Mouse (Mus musculus) gastrocnemius, postnatal 4 days (tissue): ENCODE measurements around the gene Aox2. TPM values are rescaled to one million over a fixed set of nuclear protein-coding genes. Genes with fewer than 3 reads are reported as not detected.

Experiments used
- DNase-seq, 2 experiments: peaks; one replicate each; pipeline ENCODE4 v3.0.0; 2021 to 2022; ENCODE audit warnings: low spot score in 2 of 2, mixed read lengths in 2 of 2
- total RNA-seq, 2 experiments: library from RNA; stranded (reverse); gene quantifications; 2 replicates each; pipeline ENCODE4 v1.2.3; 2021

The Aox2 gene
- total RNA-seq, 2 experiments from 2014 or later = 0.27 to 0.34 TPM

- no peak for DNase-seq
These were observed 10.0 kb downstream of the Aox2 start for GRCm38 (mm10) chr1:58288091-58288490.

DNA sequence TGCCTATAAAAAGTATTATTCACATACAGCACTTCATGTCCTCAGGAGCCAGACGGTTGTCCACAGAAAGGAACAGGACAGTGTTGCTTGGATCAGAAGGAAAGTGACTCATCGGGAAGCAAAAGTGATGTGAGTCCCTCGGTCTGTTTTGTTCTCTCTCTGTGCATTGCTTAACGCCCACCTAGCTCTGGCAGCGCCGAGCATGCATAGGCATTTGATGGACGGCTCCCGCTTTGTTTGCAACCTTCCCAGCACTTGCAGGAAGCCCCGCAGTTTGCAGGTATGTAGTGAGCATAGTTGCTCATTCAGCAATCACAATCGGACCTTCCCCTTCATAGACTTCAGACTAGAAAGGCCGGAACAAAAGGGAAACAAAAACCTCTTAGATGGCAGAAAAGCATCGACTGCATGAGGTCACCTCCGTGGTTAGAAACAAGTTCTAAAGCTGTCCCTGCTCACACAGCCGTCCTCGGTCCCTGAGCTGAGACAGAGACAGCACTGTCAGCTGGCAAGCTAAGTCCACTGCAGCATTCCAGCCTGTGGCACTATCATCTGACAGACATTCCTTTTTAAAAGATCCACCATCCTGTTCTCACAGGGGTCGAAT, 11.8 kb downstream of the Aox2 start:
- no peak for DNase-seq

- DNase-seq = peak in 1 of 2 experiments; percentile 60
These were observed 13.5 kb downstream of the Aox2 start for GRCm38 (mm10) chr1:58291394-58292300.

DNA sequence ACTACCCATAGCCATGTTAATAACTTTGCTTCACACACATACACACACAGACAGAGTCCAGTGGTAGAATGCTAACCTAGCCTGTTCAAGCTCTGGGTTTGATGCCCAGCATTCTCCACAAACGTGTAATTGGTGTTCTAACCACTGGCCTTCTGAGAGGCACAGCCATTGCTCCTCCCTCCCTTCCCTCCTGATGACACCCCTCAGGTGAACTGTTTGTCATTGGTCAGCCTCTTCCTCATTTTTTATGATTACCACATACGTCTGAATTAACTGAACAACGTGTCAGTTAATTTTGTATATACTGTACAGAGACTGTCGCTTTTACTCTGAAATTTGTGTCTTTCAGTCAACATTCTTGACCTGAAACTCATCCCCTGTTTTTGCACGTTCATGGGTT, 16.6 kb downstream of the Aox2 start:
- DNase-seq = no peak

GRCm38 (mm10) chr1:58296278-58296677, 18.2 kb downstream of the Aox2 start:
- peak; percentile 58 to 76 for DNase-seq

DNA sequence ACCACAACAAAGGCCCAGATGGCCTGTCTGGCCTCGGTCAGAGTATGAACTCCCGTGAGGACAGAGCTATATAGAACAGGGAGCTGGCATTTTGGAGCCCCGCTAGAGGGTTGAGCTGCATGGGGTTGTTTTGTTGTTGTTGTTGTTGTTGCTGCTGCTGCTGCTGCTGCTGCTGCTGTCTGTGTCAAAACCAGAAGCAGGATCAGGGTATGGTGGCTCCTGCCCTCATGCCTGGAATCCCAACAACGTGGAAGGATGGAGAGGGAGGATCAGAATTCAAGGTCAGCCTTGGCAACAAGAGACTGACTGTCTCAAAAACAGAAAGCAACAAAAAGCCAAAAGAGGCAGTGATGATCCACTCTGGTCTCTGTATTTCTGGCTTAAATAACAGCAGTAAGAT, 18.7 kb downstream of the Aox2 start:
- DNase-seq = no peak

DNA sequence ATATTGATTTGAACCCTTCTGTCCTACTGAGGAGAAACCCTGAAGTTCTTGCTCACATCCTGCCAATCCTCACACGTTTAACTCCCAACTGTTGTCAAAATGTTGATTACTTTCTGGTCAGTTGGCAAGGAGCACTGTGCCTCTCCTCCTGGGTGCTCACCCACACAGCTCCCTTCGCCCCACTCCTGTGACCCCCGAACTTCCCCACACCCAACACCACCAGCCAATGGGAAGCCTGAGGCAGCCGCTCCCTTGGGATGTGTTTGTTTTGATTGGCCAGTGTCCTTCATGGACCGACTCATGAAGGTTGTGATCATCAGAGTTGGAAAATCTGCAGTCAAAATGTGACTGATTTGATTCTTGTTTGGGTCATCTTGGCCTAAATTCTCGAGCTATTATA, 20.2 kb downstream of the Aox2 start:
- no peak for DNase-seq

- no peak for DNase-seq
These were observed 22.9 kb downstream of the Aox2 start for GRCm38 (mm10) chr1:58301073-58301472.

- no peak for DNase-seq
These were observed 23.9 kb downstream of the Aox2 start for GRCm38 (mm10) chr1:58302015-58302414.

DNA sequence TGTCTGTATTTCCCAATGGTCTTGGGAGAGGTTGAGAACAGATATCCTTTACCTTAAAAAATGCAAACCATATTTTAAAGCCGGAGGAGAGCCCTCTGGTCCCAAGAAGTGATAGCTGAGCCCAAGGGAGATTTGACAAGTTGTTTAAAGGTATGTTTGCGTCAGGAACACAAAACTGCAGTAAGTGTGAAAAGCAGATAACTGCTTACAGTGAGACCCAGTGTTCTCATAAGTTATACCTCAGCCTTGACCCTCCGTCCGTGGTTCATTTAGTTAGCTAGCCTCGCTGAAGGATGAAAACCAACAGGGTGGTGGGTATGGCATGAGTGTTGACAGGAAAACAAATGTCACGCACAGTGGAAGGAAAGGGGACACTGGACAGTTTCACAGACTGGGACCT, 24.9 kb downstream of the Aox2 start:
- DNase-seq = no peak

DNA sequence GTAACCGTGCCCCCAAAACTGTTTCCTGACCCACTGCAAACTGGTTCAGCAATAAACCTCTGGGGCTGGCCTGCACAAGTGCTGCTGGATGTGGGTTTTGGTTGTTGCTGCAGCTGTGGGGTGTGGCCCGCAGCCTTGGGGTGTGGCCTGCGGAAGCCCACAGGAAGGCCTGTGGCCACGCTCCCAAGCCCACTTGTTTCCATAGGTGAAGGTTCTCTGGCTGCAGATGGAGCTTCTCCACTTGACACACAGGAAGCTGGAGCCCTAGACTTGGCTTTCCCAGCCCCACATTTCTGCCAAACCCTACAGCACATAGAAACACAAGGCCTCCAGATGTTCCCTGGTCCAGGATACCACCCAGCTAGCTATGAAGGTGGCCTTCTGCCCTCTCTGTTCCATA, 25.6 kb downstream of the Aox2 start:
- no peak for DNase-seq

DNA sequence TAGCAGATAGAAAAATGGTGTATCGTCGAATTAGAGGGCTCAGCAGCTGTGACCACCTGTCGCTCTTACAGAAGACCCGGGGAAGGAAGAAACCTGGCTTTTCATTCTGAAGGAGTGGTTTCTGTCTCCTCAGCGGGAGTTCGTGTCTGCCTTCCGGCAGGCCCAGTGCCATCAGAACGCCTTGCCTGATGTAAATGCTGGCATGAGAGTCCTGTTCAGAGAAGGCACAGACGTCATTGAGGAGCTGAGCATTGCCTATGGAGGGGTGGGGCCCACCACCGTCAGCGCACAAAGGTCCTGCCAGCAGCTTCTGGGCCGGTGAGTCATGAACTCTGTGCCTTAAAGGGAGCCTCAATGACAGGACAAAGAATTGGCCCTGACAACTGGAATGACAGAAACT, 26.2 kb downstream of the Aox2 start:
- no peak for DNase-seq

DNA sequence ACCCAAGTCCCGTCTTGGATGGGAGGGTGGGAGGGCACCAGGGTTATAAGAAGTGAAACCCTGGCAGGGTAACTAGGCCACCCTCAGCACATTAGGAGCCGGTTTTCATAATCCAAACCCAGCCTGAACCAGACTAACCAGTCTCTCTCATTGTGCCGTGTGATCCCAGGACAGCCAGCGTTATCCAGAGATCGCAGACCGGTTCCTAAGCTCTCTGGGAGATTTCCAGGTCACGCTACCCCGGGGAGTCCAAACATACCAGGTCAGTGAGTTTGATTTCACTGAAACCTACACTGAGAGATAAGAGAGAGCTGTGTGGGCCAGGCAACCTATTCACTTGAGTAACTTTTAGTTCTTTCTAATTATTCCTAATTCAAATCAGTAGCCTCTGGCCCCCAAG, 29.1 kb downstream of the Aox2 start:
- no peak for DNase-seq

DNA sequence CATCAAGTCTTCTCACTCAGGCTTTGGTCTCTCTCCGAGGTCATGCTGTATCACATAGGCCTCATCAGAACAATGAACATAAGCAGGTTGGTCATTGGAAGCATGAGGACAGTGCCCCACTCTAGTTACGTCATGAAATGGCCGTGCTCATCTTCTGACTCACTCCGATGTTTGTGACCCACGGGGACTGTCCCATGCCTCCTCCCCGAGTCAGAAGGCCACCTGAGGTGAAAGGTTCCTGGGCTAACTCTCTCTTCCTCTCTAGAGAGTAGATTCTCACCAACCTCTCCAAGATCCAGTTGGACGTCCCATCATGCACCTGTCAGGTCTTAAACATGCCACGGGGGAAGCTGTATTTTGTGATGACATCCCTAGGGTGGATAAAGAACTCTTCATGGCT, 30.5 kb downstream of the Aox2 start:
- DNase-seq = no peak

DNA sequence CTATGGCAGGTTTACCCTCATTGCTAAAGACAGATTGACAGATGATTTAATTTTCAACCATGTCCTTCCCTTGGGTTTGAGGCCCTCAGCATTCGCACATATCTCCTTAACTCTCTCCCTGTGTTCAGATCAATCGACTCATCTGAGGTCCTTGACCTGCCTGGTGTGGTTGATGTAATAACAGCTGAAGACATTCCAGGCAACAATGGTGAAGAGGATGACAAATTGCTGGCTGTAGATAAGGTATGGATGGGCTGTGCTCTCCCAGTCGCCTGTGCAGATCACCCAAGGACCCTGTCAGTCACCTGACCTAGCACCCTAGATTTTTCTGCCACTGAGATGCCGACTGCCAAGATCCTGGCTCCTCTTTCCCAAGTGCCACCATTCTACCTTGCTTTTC, 31.7 kb downstream of the Aox2 start:
- DNase-seq = no peak

DNA sequence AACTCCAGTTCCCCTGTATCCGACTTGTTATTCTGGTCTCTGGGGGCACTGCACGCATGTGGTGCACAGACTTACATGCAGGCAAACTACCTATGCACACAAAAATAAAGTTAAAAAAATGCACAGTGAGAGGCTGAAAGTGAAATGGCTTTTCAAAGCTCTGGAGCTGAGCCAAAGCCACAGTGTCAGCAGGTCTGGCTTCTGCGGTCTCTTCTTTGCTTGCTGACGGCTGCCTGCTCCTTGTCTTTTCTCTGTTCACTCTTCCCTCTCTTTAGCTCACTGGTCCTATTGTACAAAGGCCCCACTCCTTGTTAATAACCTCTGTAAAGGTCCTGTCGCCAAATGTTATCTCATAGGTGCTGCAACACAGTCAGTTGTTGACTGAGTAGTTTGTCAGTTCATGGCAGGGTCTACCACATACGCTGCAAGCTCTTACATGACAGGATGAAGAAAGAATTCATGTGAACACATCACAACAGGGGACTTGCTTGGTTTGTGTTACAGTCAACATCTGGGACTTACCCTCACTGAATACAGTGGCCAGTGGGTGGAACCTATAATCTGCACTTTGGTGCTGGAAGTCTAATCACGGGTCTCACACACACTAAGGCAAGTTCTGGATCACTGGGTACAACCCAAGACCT, 33.2 kb downstream of the Aox2 start:
- no peak for DNase-seq

GRCm38 (mm10) chr1:58313173-58313572, 35.0 kb downstream of the Aox2 start:
- DNase-seq = no peak

- DNase-seq = no peak
These were observed 37.4 kb downstream of the Aox2 start for GRCm38 (mm10) chr1:58315532-58315931.

DNA sequence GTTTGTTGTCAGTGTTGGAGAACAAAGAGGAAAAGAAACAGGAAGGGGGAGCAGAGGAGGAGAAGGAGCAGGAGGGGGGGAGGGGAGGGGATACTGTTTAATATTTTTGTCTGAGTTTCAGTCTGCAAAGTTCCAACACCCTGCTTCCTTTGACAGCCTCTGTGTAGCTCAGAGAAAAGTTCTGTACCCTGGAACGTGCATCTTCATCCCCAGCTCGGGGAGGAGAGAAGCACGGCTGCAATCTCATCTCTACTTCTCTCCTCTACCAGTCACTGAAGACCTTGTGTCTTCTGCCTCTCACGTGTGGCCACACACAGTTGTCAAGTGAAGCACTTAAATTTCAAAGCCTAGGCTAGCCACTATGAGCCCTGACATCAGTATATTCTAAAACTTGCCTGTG, 55.1 kb downstream of the Aox2 start:
- DNase-seq = no peak

- DNase-seq = peak in 1 of 2 experiments; percentile 8
These were observed 61.8 kb downstream of the Aox2 start for GRCm38 (mm10) chr1:58339901-58340300.

GRCm38 (mm10) chr1:58341576-58341975, 63.5 kb downstream of the Aox2 start:
- DNase-seq = peak; percentile 12 to 17

- no peak for DNase-seq
These were observed 65.7 kb downstream of the Aox2 start for GRCm38 (mm10) chr1:58343861-58344260.
